Mouse (Mus musculus) ES-E14 (cell line): ENCODE data around the gene Tmem170b. TPM values are rescaled to one million over a fixed set of nuclear protein-coding genes. Genes with fewer than 3 reads are reported as not detected.

Experiments used
- DNase-seq: peaks from one replicate; pipeline ENCODE4 v3.0.0-alpha.2; 2013; ENCODE audit warnings: low read depth, low spot score
- H3K27ac ChIP-seq: 2 replicates; pipeline ENCODE4 v1.5.1; 2012; ENCODE audit warnings: low read depth, mild to moderate bottlenecking, low read length, moderate library complexity, mixed read lengths; ENCODE audit not compliant: poor library complexity, insufficient read depth, severe bottlenecking
- H3K36me3 ChIP-seq: 2 replicates; pipeline ENCODE4 v1.6.1; 2012; ENCODE audit warnings: mild to moderate bottlenecking, low read length, moderate library complexity, mixed read lengths; ENCODE audit not compliant: control insufficient read depth, poor library complexity, insufficient read depth, severe bottlenecking
- H3K4me1 ChIP-seq, 2 experiments: fragments of 150-350 bp in 1 of 2; sonication (generic) in 1 of 2; 2 replicates each; pipeline ENCODE4 v1.6.1; 2012; ENCODE audit warnings: low read length in 2 of 2, mild to moderate bottlenecking in 1 of 2, mixed read lengths in 1 of 2; ENCODE audit not compliant: control insufficient read depth in 2 of 2, insufficient read depth in 2 of 2, poor library complexity in 1 of 2
- H3K4me3 ChIP-seq, 2 experiments: fragments of 150-350 bp in 1 of 2; sonication (generic) in 1 of 2; 2 replicates each; pipeline ENCODE4 v1.5.1; 2012; ENCODE audit warnings: low read length in 2 of 2, low read depth in 1 of 2, mild to moderate bottlenecking in 1 of 2, mixed read lengths in 1 of 2; ENCODE audit not compliant: insufficient read depth in 1 of 2, poor library complexity in 1 of 2, severe bottlenecking in 1 of 2
- H3K9ac ChIP-seq: 2 replicates; pipeline ENCODE4 v1.6.1; 2012; ENCODE audit warnings: low read depth, mild to moderate bottlenecking, low read length, mixed read lengths; ENCODE audit not compliant: poor library complexity, insufficient read depth, severe bottlenecking
- H3K9me3 ChIP-seq: fragments of 150-350 bp; sonication (generic); 2 replicates; pipeline ENCODE4 v1.6.1; 2012; ENCODE audit warnings: low read depth, mild to moderate bottlenecking, low read length; ENCODE audit not compliant: control insufficient read depth, insufficient read depth
- CHD2 ChIP-seq: IDR thresholded peaks from 2 replicates; pipeline ENCODE4 v1.6.1; 2014; ENCODE audit warnings: mild to moderate bottlenecking, low read depth, low read length, inconsistent platforms
- HCFC1 ChIP-seq: IDR thresholded peaks from 2 replicates; pipeline ENCODE4 v1.6.1; 2012; ENCODE audit warnings: low read length, inconsistent platforms, borderline replicate concordance; ENCODE audit not compliant: insufficient read depth
- MAFK ChIP-seq: IDR thresholded peaks from 2 replicates; pipeline ENCODE4 v1.6.1; 2014; ENCODE audit warnings: mild to moderate bottlenecking, low read depth, low read length, inconsistent platforms; ENCODE audit not compliant: insufficient read depth
- ZC3H11A ChIP-seq: IDR thresholded peaks from 2 replicates; pipeline ENCODE4 v1.6.1; 2012; ENCODE audit warnings: low read depth, mild to moderate bottlenecking, inconsistent platforms, low read length, borderline replicate concordance
- ZNF384 ChIP-seq: IDR thresholded peaks from 2 replicates; pipeline ENCODE4 v1.6.1; 2012; ENCODE audit warnings: low read depth, low read length, inconsistent platforms
- in situ Hi-C, 2 experiments: fragments of 600-800 bp; cut with MboI; formaldehyde crosslinking; loops; one replicate each; pipeline ENCODE4 v1.15.1; 2025; ENCODE audit warnings: low sequenced_read_pairs in 2 of 2, inconsistent platforms in 1 of 2; ENCODE audit not compliant: unreplicated experiment in 2 of 2
- total RNA-seq: library from RNA; depleted of rRNA; stranded (reverse); fragments of 300-350 nt; gene quantifications from 2 replicates; pipeline ENCODE4 v1.2.3, GENCODE M21; 2012

Gene Tmem170b
- total RNA-seq, 1 experiment: 4.4 TPM

GRCm38 (mm10) chr13:41569776-41570175 lies 35.9 kb upstream of the Tmem170b start:
- Histone ChIP-seq H3K4me1 (no peaks in the 10 kb centered on the region), H3K4me3 (no peak overlapping the region), H3K36me3 (no peaks in the 10 kb centered on the region), H3K9ac (no peak overlapping the region), H3K27ac (no peak overlapping the region), H3K9me3 (no peaks in the 10 kb centered on the region)
- DNase-seq: no peak
- no peak for TF ChIP-seq CHD2
- no peak for TF ChIP-seq ZNF384
- no peak for TF ChIP-seq MAFK
- in situ Hi-C loops: loop anchor here (5.0 to 25.0 kb wide), 2 partner anchors 282 kb away; no protein-coding TSS in a partner anchor

GRCm38 (mm10) chr13:41571368-41572350 lies 34.0 kb upstream of the Tmem170b start:
- H3K4me3 ChIP-seq: no peak overlapping the region
- H3K9me3 ChIP-seq: no peaks in the 10 kb centered on the region
- no peak overlapping the region for H3K27ac ChIP-seq
- H3K4me1 ChIP-seq: no peaks in the 10 kb centered on the region
- TF ChIP-seq ZC3H11A (peak; percentile 100), MAFK (no peak)
- H3K9ac ChIP-seq: no peak overlapping the region
- H3K36me3 ChIP-seq: no peaks in the 10 kb centered on the region
- in situ Hi-C loops: loop anchor here (5.0 to 25.0 kb wide), 2 partner anchors 284 kb away; no protein-coding TSS in a partner anchor
- peak; percentile 92 for DNase-seq

- in situ Hi-C loops: loop anchor here (5.0 to 25.0 kb wide), 2 partner anchors 285 kb away; no protein-coding TSS in a partner anchor
- Histone ChIP-seq H3K9ac (no peak overlapping the region), H3K9me3 (no peaks in the 10 kb centered on the region), H3K4me3 (no peak overlapping the region), H3K36me3 (no peaks in the 10 kb centered on the region), H3K4me1 (no peaks in the 10 kb centered on the region), H3K27ac (no peak overlapping the region)
- TF ChIP-seq CHD2 (no peak), ZNF384 (no peak), MAFK (no peak), ZC3H11A (no peak), HCFC1 (no peak)
- DNase-seq: no peak
Measured at GRCm38 (mm10) chr13:41572351-41572735, 33.4 kb upstream of the Tmem170b start.

GRCm38 (mm10) chr13:41573126-41573846 lies 32.4 kb upstream of the Tmem170b start:
- H3K27ac ChIP-seq: no peak overlapping the region
- H3K4me3 ChIP-seq: no peak overlapping the region
- no peak for TF ChIP-seq MAFK
- no peak for TF ChIP-seq HCFC1
- no peak for TF ChIP-seq CHD2
- no peak for TF ChIP-seq ZNF384
- TF ChIP-seq ZC3H11A: no peak
- in situ Hi-C loops: loop anchor here (5.0 to 25.0 kb wide), 2 partner anchors 286 kb away; no protein-coding TSS in a partner anchor
- no peaks in the 10 kb centered on the region for H3K4me1 ChIP-seq
- no peaks in the 10 kb centered on the region for H3K9me3 ChIP-seq
- H3K36me3 ChIP-seq: no peaks in the 10 kb centered on the region
- DNase-seq: no peak
- no peak overlapping the region for H3K9ac ChIP-seq
